Mouse (Mus musculus) left cerebral cortex, postnatal 25 days (tissue): ENCODE results near the gene Plek. TPM values are rescaled to one million over a fixed set of nuclear protein-coding genes. Genes with fewer than 3 reads are reported as not detected.
A peak's percentile ranks its signal among the peaks of the same experiment; 100 is the strongest.

Source experiments
- DNase-seq, 2 experiments: peaks; one replicate each; pipeline ENCODE4 v3.0.0; 2022; ENCODE audit warnings: low spot score in 2 of 2, mixed read lengths in 1 of 2
- intact Hi-C: fragments of 180-260 bp; cut with DNase I; formaldehyde crosslinking; loops from one replicate; pipeline ENCODE4 v1.15.1; 2025
- total RNA-seq, 2 experiments: library from RNA; stranded (reverse); gene quantifications; 2 replicates each; pipeline ENCODE4 v1.2.3; 2021

Gene Plek
- total RNA-seq, 2 experiments from 2014 or later: 6.2 to 7.4 TPM

GRCm38 (mm10) chr11:16957030-16957429 is 95.2 kb downstream of the Plek start:
- no peak for DNase-seq
- intact Hi-C loops: no loop called here

- intact Hi-C loops: no loop called here
- DNase-seq: no peak
Measured at GRCm38 (mm10) chr11:16956115-16956862, 95.9 kb downstream of the Plek start.

GRCm38 (mm10) chr11:16951761-16952010 is 100.5 kb downstream of the Plek start:
- intact Hi-C loops: loop anchor here (5.0 kb wide), 1 partner anchor 444 kb away; the partner anchor contains the start of gene Sec61g
- DNase-seq: no peak

- intact Hi-C loops: loop anchor here (5.0 kb wide), 1 partner anchor 444 kb away; the partner anchor contains the start of gene Sec61g
- peak; percentile 89 to 98 for DNase-seq
Measured at GRCm38 (mm10) chr11:16950976-16951760, 101.0 kb downstream of the Plek start, which contains the start of gene Fbxo48. TSS of gene Fbxo48 (plus strand) at chr11:16951375.

- DNase-seq: no peak
- intact Hi-C loops: loop anchor here (5.0 kb wide), 1 partner anchor 443 kb away; the partner anchor contains the start of gene Sec61g
Measured at GRCm38 (mm10) chr11:16950226-16950975, 101.8 kb downstream of the Plek start.

- intact Hi-C loops: loop anchor here (1.0 kb wide), 1 partner anchor 423 kb away; no protein-coding TSS in a partner anchor
- DNase-seq: peak in 1 of 2 experiments; percentile 19
Measured at GRCm38 (mm10) chr11:16948756-16949155, 103.4 kb downstream of the Plek start.

- intact Hi-C loops: loop anchor here (5.0 kb wide), 2 partner anchors 121 to 191 kb away; partner anchors contain the start of gene Egfr
- peak in 1 of 2 experiments; percentile 33 for DNase-seq
Measured at GRCm38 (mm10) chr11:16943016-16943415, 109.2 kb downstream of the Plek start.

GRCm38 (mm10) chr11:16941973-16942452 is 110.2 kb downstream of the Plek start:
- intact Hi-C loops: loop anchor here (5.0 kb wide), 2 partner anchors 120 to 190 kb away; partner anchors contain the start of gene Egfr

GRCm38 (mm10) chr11:16941103-16941793 is 110.9 kb downstream of the Plek start:
- DNase-seq: peak in 1 of 2 experiments; percentile 14
- intact Hi-C loops: loop anchor here (5.0 kb wide), 2 partner anchors 119 to 189 kb away; partner anchors contain the start of gene Egfr

More at GRCm38 (mm10) chr11:16941973-16942452, 110.2 kb downstream of the Plek start:
- no peak for DNase-seq

GRCm38 (mm10) chr11:16935577-16936236 is 116.5 kb downstream of the Plek start:
- DNase-seq: peak in 1 of 2 experiments; percentile 41
- intact Hi-C loops: no loop called here

- no peak for DNase-seq
- intact Hi-C loops: no loop called here
Measured at GRCm38 (mm10) chr11:16932159-16932558, 120.0 kb downstream of the Plek start.

Other genes starting within 250 kb of the Plek start
- gene Fbxo48, start 101.0 kb downstream of the Plek start, total RNA-seq: 1 to 10 TPM; 1.1 to 1.5 TPM
- gene Cnrip1, start 795 bp downstream of the Plek start, total RNA-seq: 100 to 1,000 TPM; 108 to 125 TPM
- gene Ppp3r1, start 106.9 kb upstream of the Plek start, total RNA-seq: 100 to 1,000 TPM; 776 to 809 TPM
- 1 to 10 TPM; 7.8 to 9.0 TPM for gene Wdr92, start 129.7 kb upstream of the Plek start, total RNA-seq
- gene Pno1, start 159.2 kb upstream of the Plek start, total RNA-seq: 10 to 100 TPM; 23.8 to 26.0 TPM
- gene C1d, start 205.2 kb upstream of the Plek start, total RNA-seq: 10 to 100 TPM; 47.9 to 50.1 TPM